Mouse (Mus musculus) MEL (cell line): ENCODE measurements at regions not wholly inside any gene's neighbourhood (a gene's known extent, or its start where the extent isn't known, plus 50 kb on each side); places are given as distances from the start of the nearest gene placed in this dataset.

ENCODE experiments used
- DNase-seq: peaks from one replicate; pipeline ENCODE4 v3.0.0; 2011; ENCODE audit warnings: low read depth, low spot score
- H3K27ac ChIP-seq: 2 replicates; pipeline ENCODE4 v1.5.1; 2012; ENCODE audit warnings: low read depth, mild to moderate bottlenecking, control low read depth, low read length, moderate library complexity; ENCODE audit not compliant: control insufficient read depth
- H3K27me3 ChIP-seq, 2 experiments: fragments of 150-350 bp in 1 of 2; sonication (generic) in 1 of 2; 2 replicates each; pipeline ENCODE4 v1.6.1; 2012; ENCODE audit warnings: low read length in 2 of 2, mild to moderate bottlenecking in 2 of 2, improper control_type of control experiment in 1 of 2, moderate library complexity in 1 of 2; ENCODE audit not compliant: insufficient read depth in 2 of 2, control insufficient read depth in 1 of 2
- H3K36me3 ChIP-seq, 2 experiments: 2 replicates each; pipeline ENCODE4 v1.6.1; 2012 to 2014; ENCODE audit warnings: low read length in 2 of 2, improper control_type of control experiment in 1 of 2, inconsistent platforms in 1 of 2, mild to moderate bottlenecking in 1 of 2; ENCODE audit not compliant: insufficient read depth in 2 of 2, control insufficient read depth in 1 of 2
- H3K4me1 ChIP-seq, 2 experiments: fragments of 150-350 bp in 1 of 2; sonication (generic) in 1 of 2; 2 replicates each; pipeline ENCODE4 v1.6.1; 2012; ENCODE audit warnings: low read length in 2 of 2, improper control_type of control experiment in 1 of 2, mild to moderate bottlenecking in 1 of 2; ENCODE audit not compliant: insufficient read depth in 2 of 2, control insufficient read depth in 1 of 2
- H3K4me3 ChIP-seq, 2 experiments: fragments of 150-350 bp in 1 of 2; sonication (generic) in 1 of 2; 2 replicates each; pipeline ENCODE4 v1.5.1; 2012; ENCODE audit warnings: low read depth in 2 of 2, low read length in 2 of 2, mild to moderate bottlenecking in 2 of 2, moderate library complexity in 2 of 2, control low read depth in 1 of 2, improper control_type of control experiment in 1 of 2; ENCODE audit not compliant: control insufficient read depth in 1 of 2, insufficient read depth in 1 of 2
- H3K79me2 ChIP-seq: 2 replicates; pipeline ENCODE4 v1.6.1; 2012; ENCODE audit warnings: mild to moderate bottlenecking, low read length, moderate library complexity; ENCODE audit not compliant: control insufficient read depth, poor library complexity, insufficient read depth
- H3K9ac ChIP-seq: 2 replicates; pipeline ENCODE4 v1.6.1; 2012; ENCODE audit warnings: low read depth, mild to moderate bottlenecking, control low read depth, low read length, moderate library complexity; ENCODE audit not compliant: control insufficient read depth, poor library complexity, severe bottlenecking
- H3K9me3 ChIP-seq: fragments of 150-350 bp; sonication (generic); replicated peaks from 2 replicates; pipeline ENCODE4 v1.6.1; 2012; ENCODE audit warnings: mild to moderate bottlenecking, low read length, improper control_type of control experiment, moderate library complexity; ENCODE audit not compliant: insufficient read depth
- BHLHE40 ChIP-seq: IDR thresholded peaks from 2 replicates; pipeline ENCODE4 v1.6.1; 2012; ENCODE audit warnings: low read depth, mild to moderate bottlenecking, inconsistent platforms, low read length, improper control_type of control experiment, borderline replicate concordance
- CHD2 ChIP-seq: IDR thresholded peaks from 2 replicates; pipeline ENCODE4 v1.6.1; 2011; ENCODE audit warnings: low read length, improper control_type of control experiment
- CTCF ChIP-seq, 3 experiments: IDR thresholded peaks in 2 of 3; conservative IDR thresholded peaks in 1 of 3; 2 replicates each; pipeline ENCODE4 v1.5.1; 2011 to 2012; ENCODE audit warnings: low read length in 3 of 3, low read depth in 2 of 3, mild to moderate bottlenecking in 2 of 3, improper control_type of control experiment in 1 of 3, inconsistent platforms in 1 of 3, mixed read lengths in 1 of 3, moderate library complexity in 1 of 3; ENCODE audit not compliant: control insufficient read depth in 1 of 3, insufficient read depth in 1 of 3, poor library complexity in 1 of 3, severe bottlenecking in 1 of 3
- ELF1 ChIP-seq: IDR thresholded peaks from 2 replicates; pipeline ENCODE4 v1.6.1; 2014; ENCODE audit warnings: low read depth, mild to moderate bottlenecking, inconsistent platforms, low read length, improper control_type of control experiment, moderate library complexity
- EP300 ChIP-seq, 2 experiments: IDR thresholded peaks; 2 replicates each; pipeline ENCODE4 v1.6.1; 2011; ENCODE audit warnings: improper control_type of control experiment in 2 of 2, low read length in 2 of 2, low read depth in 1 of 2, mild to moderate bottlenecking in 1 of 2
- GABPA ChIP-seq: IDR thresholded peaks from 2 replicates; pipeline ENCODE4 v1.6.1; 2012; ENCODE audit warnings: low read depth, mild to moderate bottlenecking, inconsistent platforms, low read length, improper control_type of control experiment, moderate library complexity
- GATA1 ChIP-seq: IDR thresholded peaks from 2 replicates; pipeline ENCODE4 v1.6.1; 2011; ENCODE audit warnings: low read depth, low read length, improper control_type of control experiment
- JUND ChIP-seq: IDR thresholded peaks from 2 replicates; pipeline ENCODE4 v1.6.1; 2011; ENCODE audit warnings: low read depth, mild to moderate bottlenecking, improper control_type of control experiment, low read length
- MAFK ChIP-seq: IDR thresholded peaks from 2 replicates; pipeline ENCODE4 v1.6.1; 2011; ENCODE audit warnings: low read depth, mild to moderate bottlenecking, low read length, improper control_type of control experiment, borderline replicate concordance
- MAX ChIP-seq: IDR thresholded peaks from 2 replicates; pipeline ENCODE4 v1.6.1; 2011; ENCODE audit warnings: low read length, improper control_type of control experiment
- MAZ ChIP-seq: IDR thresholded peaks from 2 replicates; pipeline ENCODE4 v1.6.1; 2012; ENCODE audit warnings: low read depth, mild to moderate bottlenecking, inconsistent platforms, low read length, improper control_type of control experiment
- MEF2A ChIP-seq: IDR thresholded peaks from 2 replicates; pipeline ENCODE4 v1.6.1; 2014; ENCODE audit warnings: low read depth, mild to moderate bottlenecking, inconsistent platforms, low read length, improper control_type of control experiment; ENCODE audit not compliant: poor library complexity, insufficient replicate concordance, severe bottlenecking; ENCODE audit errors: extremely low read depth
- MXI1 ChIP-seq: IDR thresholded peaks from 2 replicates; pipeline ENCODE4 v1.6.1; 2011; ENCODE audit warnings: mild to moderate bottlenecking, low read depth, low read length, improper control_type of control experiment
- MYC ChIP-seq: IDR thresholded peaks from 2 replicates; pipeline ENCODE4 v1.6.1; 2011; ENCODE audit warnings: low read depth, mild to moderate bottlenecking, low read length, improper control_type of control experiment, moderate library complexity
- POLR2A ChIP-seq, 2 experiments: IDR thresholded peaks; 2 replicates each; pipeline ENCODE4 v1.6.1; 2011 to 2012; ENCODE audit warnings: low read length in 2 of 2, mild to moderate bottlenecking in 2 of 2, control low read depth in 1 of 2, improper control_type of control experiment in 1 of 2, low read depth in 1 of 2, moderate library complexity in 1 of 2; ENCODE audit not compliant: control insufficient read depth in 1 of 2, insufficient read depth in 1 of 2, poor library complexity in 1 of 2
- SIN3A ChIP-seq: IDR thresholded peaks from 2 replicates; pipeline ENCODE4 v1.6.1; 2012; ENCODE audit warnings: low read length, improper control_type of control experiment, inconsistent platforms
- TAL1 ChIP-seq: IDR thresholded peaks from 2 replicates; pipeline ENCODE4 v1.6.1; 2012; ENCODE audit warnings: mild to moderate bottlenecking, inconsistent platforms, low read length, moderate library complexity, mixed read lengths
- TBP ChIP-seq: IDR thresholded peaks from 2 replicates; pipeline ENCODE4 v1.8.0; 2011; ENCODE audit warnings: low read depth, low read length, improper control_type of control experiment
- TCF12 ChIP-seq: IDR thresholded peaks from 2 replicates; pipeline ENCODE4 v1.6.1; 2014; ENCODE audit warnings: low read depth, mild to moderate bottlenecking, inconsistent platforms, low read length, improper control_type of control experiment, moderate library complexity
- UBTF ChIP-seq: IDR thresholded peaks from 2 replicates; pipeline ENCODE4 v1.6.1; 2012; ENCODE audit warnings: low read depth, mild to moderate bottlenecking, inconsistent platforms, low read length, improper control_type of control experiment, moderate library complexity, borderline replicate concordance; ENCODE audit not compliant: insufficient read depth
- USF1 ChIP-seq: IDR thresholded peaks from 2 replicates; pipeline ENCODE4 v1.6.1; 2014; ENCODE audit warnings: low read depth, mild to moderate bottlenecking, inconsistent platforms, low read length, improper control_type of control experiment, moderate library complexity
- ZMIZ1 ChIP-seq: IDR thresholded peaks from 2 replicates; pipeline ENCODE4 v1.6.1; 2012; ENCODE audit warnings: low read depth, mild to moderate bottlenecking, inconsistent platforms, low read length, improper control_type of control experiment, moderate library complexity

GRCm38 (mm10) chr17:66244183-66244582 is 120.9 kb downstream of the Ddx11 start:
- no peaks in the 10 kb centered on the region for H3K79me2 ChIP-seq
- no peak overlapping the region for H3K27ac ChIP-seq
- no peaks in the 10 kb centered on the region for H3K36me3 ChIP-seq
- H3K9ac ChIP-seq = no peak overlapping the region
- no peak overlapping the region for H3K4me3 ChIP-seq
- no peaks in the 10 kb centered on the region for H3K4me1 ChIP-seq
- TF ChIP-seq CTCF (IDR thresholded peaks at IDR 0.05 in 2 of 3, conservative IDR thresholded peaks at IDR 0.05 in 1 of 3; ENCODE audit: control insufficient read depth in 1 of 3, insufficient read depth in 1 of 3, low read depth in 2 of 3, low read length in 3 of 3, poor library complexity in 1 of 3, severe bottlenecking in 1 of 3) (no peak), MAFK (no peak), MAZ (no peak), CHD2 (no peak), POLR2A (IDR thresholded peaks at IDR 0.05; ENCODE audit: control insufficient read depth in 1 of 2, insufficient read depth in 1 of 2, low read depth in 1 of 2, low read length in 2 of 2, poor library complexity in 1 of 2) (no peak), TAL1 (no peak), JUND (no peak), TBP (no peak), BHLHE40 (no peak), GATA1 (no peak), EP300 (IDR thresholded peaks at IDR 0.05; ENCODE audit: low read depth in 1 of 2, low read length in 2 of 2) (no peak), ZMIZ1 (no peak), MYC (no peak), SIN3A (no peak), USF1 (no peak), ELF1 (no peak), TCF12 (no peak), GABPA (no peak), MEF2A (no peak), MXI1 (no peak)
- TF ChIP-seq, all 39 proteins: peak for 0
- Histone ChIP-seq H3K9me3 (no peaks in the 10 kb centered on the region), H3K27me3 (no peaks in the 10 kb centered on the region)
- DNase-seq = no peak

GRCm38 (mm10) chr17:66246031-66246534 is 122.8 kb downstream of the Ddx11 start:
- TF ChIP-seq USF1 (no peak), MAX (no peak), UBTF (no peak), CTCF (IDR thresholded peaks at IDR 0.05 in 2 of 3, conservative IDR thresholded peaks at IDR 0.05 in 1 of 3; ENCODE audit: control insufficient read depth in 1 of 3, insufficient read depth in 1 of 3, low read depth in 2 of 3, low read length in 3 of 3, poor library complexity in 1 of 3, severe bottlenecking in 1 of 3) (no peak)
- Histone ChIP-seq H3K79me2 (no peaks in the 10 kb centered on the region), H3K9me3 (no peaks in the 10 kb centered on the region), H3K27me3 (no peaks in the 10 kb centered on the region), H3K4me3 (no peak overlapping the region), H3K27ac (no peak overlapping the region), H3K4me1 (no peaks in the 10 kb centered on the region), H3K9ac (no peak overlapping the region), H3K36me3 (no peaks in the 10 kb centered on the region)
- DNase-seq = no peak
